8 mouse cellular contexts compared by ENCODE assay signal in the genomic region with DNA sequence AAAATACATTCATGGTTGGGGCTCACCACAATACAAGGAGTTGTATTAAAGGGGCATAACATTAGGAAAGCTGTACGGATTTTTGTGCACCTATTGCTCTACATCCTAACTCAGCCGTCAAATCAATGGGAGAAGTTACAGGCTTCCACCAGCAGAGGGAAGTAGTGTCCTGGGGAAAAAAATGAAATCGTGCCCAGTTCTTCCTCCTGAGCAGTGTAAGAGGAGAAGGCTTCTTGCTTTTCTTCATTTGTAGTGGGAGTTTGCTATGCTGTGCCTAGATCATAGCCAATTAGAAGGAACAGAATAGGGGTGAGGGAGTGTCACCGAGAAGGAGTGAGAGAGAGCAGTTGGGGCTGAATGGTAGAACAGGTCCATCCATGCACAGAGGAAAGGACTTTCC.
A peak's percentile ranks its signal among the peaks of the same experiment; 100 is the strongest.
DNase-seq lines count a peak whose midpoint lies in the region; ATAC-seq lines count a peak whose summit lies in the region.

No protein-coding gene starts in this region.

- no peak overlapping the region for H3K4me3 ChIP-seq in hindbrain, embryonic 15.5 days

- no peaks in the 10 kb centered on the region for H3K9me3 ChIP-seq in hindbrain, embryonic 15.5 days

- no peaks in the 10 kb centered on the region for H3K27me3 ChIP-seq in hindbrain, embryonic 15.5 days

- no peaks in the 10 kb centered on the region for H3K36me3 ChIP-seq in hindbrain, embryonic 15.5 days

- no peak overlapping the region for H3K9ac ChIP-seq in hindbrain, embryonic 15.5 days

- no peak for DNase-seq in cerebellum, adult 11-12 months
- peak; percentile 66 to 77 for DNase-seq in cerebellum, postnatal 10 days
- DNase-seq in frontal cortex, adult 2 months (ENCODE audit: extremely low spot score in 1 of 2, low spot score in 1 of 2): peak; percentile 33 to 86
- DNase-seq in layer of hippocampus, postnatal 10 days (ENCODE audit: low spot score in 2 of 2): peak; percentile 69 to 74
- DNase-seq in lung, postnatal 10 days: peak; percentile 74
- DNase-seq in retina, postnatal 7 days (ENCODE audit: low read depth, low spot score): peak; percentile 44

- 17% methylated on average over 4 of the region's 4 CpGs for WGBS in hindbrain, embryonic 15.5 days

- peak; percentile 57; the same call in 1 of the 2 replicates for ATAC-seq in cerebellum, adult (ENCODE audit: insufficient number of reproducible peaks, low FRiP score, low TSS enrichment)
- peak; percentile 88 for ATAC-seq in hindbrain, embryonic 15.5 days (ENCODE audit: low FRiP score, low read depth)

- no peak overlapping the region for H3K4me2 ChIP-seq in hindbrain, embryonic 15.5 days

- no peak overlapping the region for H3K27ac ChIP-seq in hindbrain, embryonic 15.5 days (replicated peaks)

- H3K4me1 ChIP-seq in hindbrain, embryonic 15.5 days (replicated peaks): no peaks in the 10 kb centered on the region
